Mouse (Mus musculus) CH12.LX (cell line): ENCODE data around the gene Med24. TPM values are rescaled to one million over a fixed set of nuclear protein-coding genes. Genes with fewer than 3 reads are reported as not detected.

Experiments
- DNase-seq: peaks from one replicate; pipeline ENCODE4 v3.0.0-alpha.2; 2013; ENCODE audit errors: extremely low read depth
- H3K27ac ChIP-seq: 2 replicates; pipeline ENCODE4 v1.5.1; 2012; ENCODE audit warnings: low read depth, mild to moderate bottlenecking, control low read depth, moderate library complexity; ENCODE audit not compliant: insufficient read depth
- H3K27me3 ChIP-seq: replicated peaks from 2 replicates; pipeline ENCODE3; 2012; ENCODE audit warnings: inconsistent platforms
- H3K36me3 ChIP-seq, 2 experiments: replicated peaks in 1 of 2; 2 replicates each; pipeline versions ENCODE3 to v1.6.1; 2012; ENCODE audit warnings: inconsistent platforms in 1 of 2, low read length in 1 of 2, mild to moderate bottlenecking in 1 of 2, mixed read lengths in 1 of 2, moderate library complexity in 1 of 2; ENCODE audit not compliant: control insufficient read depth in 1 of 2, insufficient read depth in 1 of 2
- H3K4me1 ChIP-seq, 2 experiments: 2 replicates each; pipeline ENCODE4 v1.6.1; 2012; ENCODE audit warnings: inconsistent platforms in 1 of 2, moderate library complexity in 1 of 2; ENCODE audit not compliant: insufficient read depth in 2 of 2, control insufficient read depth in 1 of 2
- H3K4me2 ChIP-seq: 2 replicates; pipeline ENCODE4 v1.6.1; 2012; ENCODE audit warnings: low read depth, mild to moderate bottlenecking, control low read depth; ENCODE audit not compliant: poor library complexity, insufficient read depth, severe bottlenecking
- H3K4me3 ChIP-seq, 3 experiments: fragments of 150-350 bp in 1 of 3; sonication (generic) in 1 of 3; replicated peaks in 1 of 3; 2 replicates each; pipeline versions ENCODE3 to v1.5.1; 2011 to 2012; ENCODE audit warnings: low read depth in 2 of 3, low read length in 2 of 3, mild to moderate bottlenecking in 2 of 3, moderate library complexity in 2 of 3, control low read depth in 1 of 3, improper control_type of control experiment in 1 of 3, inconsistent platforms in 1 of 3, mixed read lengths in 1 of 3; ENCODE audit not compliant: poor library complexity in 1 of 3
- H3K79me2 ChIP-seq: replicated peaks from 2 replicates; pipeline ENCODE4 v1.6.1; 2012; ENCODE audit warnings: mild to moderate bottlenecking, moderate library complexity; ENCODE audit not compliant: control insufficient read depth, poor library complexity, insufficient read depth, severe bottlenecking; ENCODE audit errors: extremely low read depth
- H3K9ac ChIP-seq: 2 replicates; pipeline ENCODE4 v1.6.1; 2012; ENCODE audit warnings: low read depth, mild to moderate bottlenecking, control low read depth, moderate library complexity; ENCODE audit not compliant: insufficient read depth
- H3K9me3 ChIP-seq: replicated peaks from 2 replicates; pipeline ENCODE3; 2012; ENCODE audit warnings: low read length, inconsistent platforms, mixed read lengths
- BHLHE40 ChIP-seq: IDR thresholded peaks from 2 replicates; pipeline ENCODE4 v1.6.1; 2011; ENCODE audit warnings: mild to moderate bottlenecking, low read depth, low read length, improper control_type of control experiment
- CHD1 ChIP-seq: IDR thresholded peaks from 2 replicates; pipeline ENCODE4 v1.6.1; 2012; ENCODE audit warnings: low read depth, low read length, improper control_type of control experiment, inconsistent platforms
- E2F4 ChIP-seq: IDR thresholded peaks from 2 replicates; pipeline ENCODE4 v1.6.1; 2011; ENCODE audit warnings: low read depth, low read length, improper control_type of control experiment; ENCODE audit not compliant: insufficient replicate concordance
- ELF1 ChIP-seq: IDR thresholded peaks from 2 replicates; pipeline ENCODE4 v1.6.1; 2014; ENCODE audit warnings: low read depth, mild to moderate bottlenecking, inconsistent platforms, low read length, improper control_type of control experiment
- IRF4 ChIP-seq: IDR thresholded peaks from 2 replicates; pipeline ENCODE4 v1.6.1; 2014; ENCODE audit warnings: low read depth, mild to moderate bottlenecking, inconsistent platforms, low read length, improper control_type of control experiment
- JUN ChIP-seq: IDR thresholded peaks from 2 replicates; pipeline ENCODE4 v1.6.1; 2011; ENCODE audit warnings: low read depth, mild to moderate bottlenecking, low read length, improper control_type of control experiment, moderate library complexity; ENCODE audit not compliant: insufficient read depth
- MAZ ChIP-seq: IDR thresholded peaks from 2 replicates; pipeline ENCODE4 v1.6.1; 2012; ENCODE audit warnings: low read depth, mild to moderate bottlenecking, inconsistent platforms, low read length, improper control_type of control experiment, moderate library complexity
- MXI1 ChIP-seq: IDR thresholded peaks from 2 replicates; pipeline ENCODE4 v1.6.1; 2011; ENCODE audit warnings: mild to moderate bottlenecking, low read depth, low read length, improper control_type of control experiment
- MYC ChIP-seq: IDR thresholded peaks from 2 replicates; pipeline ENCODE4 v1.6.1; 2011; ENCODE audit warnings: low read depth, mild to moderate bottlenecking, improper control_type of control experiment, low read length
- NRF1 ChIP-seq: IDR thresholded peaks from 2 replicates; pipeline ENCODE4 v1.6.1; 2014; ENCODE audit warnings: low read depth, mild to moderate bottlenecking, inconsistent platforms, low read length, improper control_type of control experiment, moderate library complexity
- RAD21 ChIP-seq: IDR thresholded peaks from 2 replicates; pipeline ENCODE4 v1.6.1; 2011; ENCODE audit warnings: low read depth, mild to moderate bottlenecking, low read length, improper control_type of control experiment, moderate library complexity
- SMC3 ChIP-seq: IDR thresholded peaks from 2 replicates; pipeline ENCODE4 v1.6.1; 2011; ENCODE audit warnings: low read depth, low read length, improper control_type of control experiment
- USF1 ChIP-seq: IDR thresholded peaks from 2 replicates; pipeline ENCODE4 v1.6.1; 2014; ENCODE audit warnings: low read depth, mild to moderate bottlenecking, inconsistent platforms, low read length, improper control_type of control experiment
- ZKSCAN1 ChIP-seq: IDR thresholded peaks from 2 replicates; pipeline ENCODE4 v1.6.1; 2012; ENCODE audit warnings: low read depth, inconsistent platforms, low read length, improper control_type of control experiment, borderline replicate concordance
- dilution Hi-C: fragments of 300-500 bp; cut with MboI; formaldehyde crosslinking; loops from 2 replicates; pipeline ENCODE4 v1.14.3; 2020; ENCODE audit warnings: low sequenced_read_pairs; ENCODE audit not compliant: extremely low pct_unique_long_range_greater_than_20kb, extremely low pct_ligation_motif_present
- in situ Hi-C: fragments of 300-500 bp; cut with MboI; formaldehyde crosslinking; loops from 3 replicates; pipeline ENCODE4 v1.14.3; 2019; ENCODE audit warnings: low sequenced_read_pairs, low pct_ligation_motif_present, low pct_unique_long_range_greater_than_20kb, mixed read lengths
- polyA plus RNA-seq: library from polyadenylated mRNA; unstranded; fragments of >175 nt; gene quantifications from 2 replicates; pipeline ENCODE4 v1.2.1, GENCODE M21; 2012; ENCODE audit warnings: low read depth; ENCODE audit not compliant: insufficient read length
- total RNA-seq, 2 experiments: library from RNA; depleted of rRNA; stranded (reverse); fragments of 300-350 nt in 1 of 2; fragments of >200 nt in 1 of 2; gene quantifications; 2 replicates each; pipeline ENCODE4 v1.2.3; 2012 to 2014

The Med24 gene
- total and polyA plus RNA-seq, 3 experiments: 30.9 to 78.8 (median 48.6) TPM

- Histone ChIP-seq H3K36me3 (peaks cover 28 to 67% of the 10 kb centered on the region in 2 experiments), H3K9me3 (no peaks in the 10 kb centered on the region)
- TF ChIP-seq E2F4 (no peak), MXI1 (no peak), CHD1 (no peak), JUN (no peak), SMC3 (no peak), BHLHE40 (no peak), USF1 (no peak), NRF1 (no peak), MYC (no peak), IRF4 (no peak), MAZ (no peak)
- TF ChIP-seq, all 38 proteins: peak for 0
- no peak overlapping the region for H3K4me3 ChIP-seq
- no peak for DNase-seq
- in situ Hi-C loops (loop anchor here (10.0 kb wide), 1 partner anchor 59 kb away; no protein-coding TSS in a partner anchor), dilution Hi-C loops (no loop called here)
- H3K9ac ChIP-seq: no peak overlapping the region
- H3K4me1 ChIP-seq: peaks cover 0 to 17% of the 10 kb centered on the region in 2 experiments; a peak in 2 of 4 replicates
- H3K27me3 ChIP-seq: no peaks in the 10 kb centered on the region
- H3K79me2 ChIP-seq: peaks cover 12% of the 10 kb centered on the region
- H3K4me2 ChIP-seq: no peak overlapping the region
- H3K27ac ChIP-seq: no peak overlapping the region
These were observed 3.2 kb downstream of the Med24 start for GRCm38 (mm10) chr11:98725926-98726506.

GRCm38 (mm10) chr11:98723098-98723497, 6.1 kb downstream of the Med24 start:
- Histone ChIP-seq H3K27me3 (no peaks in the 10 kb centered on the region), H3K4me2 (no peak overlapping the region), H3K79me2 (peaks cover 4% of the 10 kb centered on the region; the same call in 1 of the 2 replicates), H3K4me3 (no peak overlapping the region), H3K4me1 (peaks cover 0 to 9% of the 10 kb centered on the region in 2 experiments; a peak in 1 of 4 replicates), H3K27ac (no peak overlapping the region), H3K36me3 (peaks cover 42 to 90% of the 10 kb centered on the region in 2 experiments), H3K9me3 (no peaks in the 10 kb centered on the region), H3K9ac (no peak overlapping the region)
- dilution Hi-C loops: no loop called here
- DNase-seq: no peak
- TF ChIP-seq ELF1: no peak
- no peak for TF ChIP-seq RAD21
- no peak for TF ChIP-seq ZKSCAN1
- in situ Hi-C loops: loop anchor here (10.0 kb wide), 1 partner anchor 62 kb away; no protein-coding TSS in a partner anchor
